Mouse (Mus musculus): ENCODE results near the gene Pcbp2. TPM values are rescaled to one million over a fixed set of nuclear protein-coding genes. Genes with fewer than 3 reads are reported as not detected.

Pcbp2 gene
- polyA plus RNA-seq, 1 experiment from 2014 or later, result 140 TPM

DNA sequence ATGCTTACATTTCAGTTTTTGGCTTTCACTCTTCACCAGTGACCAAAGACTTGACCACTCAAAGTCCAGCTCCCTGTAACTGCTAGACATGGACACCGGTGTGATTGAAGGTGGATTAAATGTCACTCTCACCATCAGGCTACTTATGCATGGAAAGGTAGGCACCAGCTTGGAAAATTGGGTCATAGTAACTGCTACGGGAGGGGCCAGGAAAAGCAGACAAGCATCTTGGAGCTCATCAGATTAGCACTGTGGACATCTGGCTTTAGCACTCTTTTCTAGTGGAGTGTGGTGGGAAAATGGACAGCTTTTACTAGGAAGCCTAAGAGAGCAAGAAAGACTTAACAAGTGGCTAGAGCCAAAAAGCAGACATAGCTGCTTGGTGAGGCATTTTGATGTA lies 2.9 kb downstream of the Pcbp2 start:
- H3K9ac ChIP-seq (ENCODE audit: low read length), result no peak overlapping the region
- 48% methylated on average over 2 of the region's 2 CpGs for WGBS
- no peak overlapping the region for H3K4me3 ChIP-seq (ENCODE audit: low read length)
- H3K4me1 ChIP-seq (ENCODE audit: control insufficient read depth, insufficient read depth, low read length), result peaks cover 10% of the 10 kb centered on the region
- no peaks in the 10 kb centered on the region for H3K27me3 ChIP-seq (ENCODE audit: control insufficient read depth, insufficient read depth, low read length)
- H3K27ac ChIP-seq (ENCODE audit: low read length), result no peak overlapping the region
- ATAC-seq (replicated peaks; ENCODE audit: extremely low read depth, insufficient read depth, low FRiP score), result no peak
- H3K36me3 ChIP-seq (ENCODE audit: control insufficient read depth, insufficient read depth), result peaks cover 38% of the 10 kb centered on the region
- no peak overlapping the region; the same call in 1 of the 2 replicates for H3K4me2 ChIP-seq (ENCODE audit: low read depth, low read length)
- H3K9me3 ChIP-seq (replicated peaks; ENCODE audit: control insufficient read depth, low read length), result no peaks in the 10 kb centered on the region

DNA sequence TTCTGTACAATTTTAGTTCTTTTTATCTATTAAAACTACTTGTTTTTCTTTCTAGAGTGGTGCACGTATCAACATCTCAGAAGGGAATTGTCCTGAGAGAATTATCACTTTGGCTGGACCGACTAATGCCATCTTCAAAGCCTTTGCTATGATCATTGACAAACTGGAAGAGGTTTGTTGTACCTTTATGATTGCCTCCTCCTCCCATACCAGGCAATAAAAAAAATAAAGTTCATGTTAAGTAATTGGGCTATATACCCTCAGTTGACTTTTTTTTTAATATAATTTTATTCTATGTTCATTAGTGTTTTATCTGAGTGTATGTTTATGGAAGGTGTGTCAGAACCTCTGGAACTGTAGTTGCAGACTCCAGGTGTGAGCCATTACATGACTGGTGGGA lies 4.2 kb downstream of the Pcbp2 start:
- H3K27ac ChIP-seq (ENCODE audit: low read length), result no peak overlapping the region
- no peaks in the 10 kb centered on the region for H3K27me3 ChIP-seq (ENCODE audit: control insufficient read depth, insufficient read depth, low read length)
- ATAC-seq (replicated peaks; ENCODE audit: extremely low read depth, insufficient read depth, low FRiP score), result no peak
- no peak overlapping the region for H3K4me2 ChIP-seq (ENCODE audit: low read depth, low read length)
- no peak overlapping the region for H3K9ac ChIP-seq (ENCODE audit: low read length)
- H3K4me1 ChIP-seq (ENCODE audit: control insufficient read depth, insufficient read depth, low read length), result peaks cover 10% of the 10 kb centered on the region
- no peak overlapping the region for H3K4me3 ChIP-seq (ENCODE audit: low read length)
- WGBS, result 91% methylated on average over 2 of the region's 2 CpGs
- no peaks in the 10 kb centered on the region for H3K9me3 ChIP-seq (replicated peaks; ENCODE audit: control insufficient read depth, low read length)
- H3K36me3 ChIP-seq (ENCODE audit: control insufficient read depth, insufficient read depth), result peaks cover 43% of the 10 kb centered on the region

DNA sequence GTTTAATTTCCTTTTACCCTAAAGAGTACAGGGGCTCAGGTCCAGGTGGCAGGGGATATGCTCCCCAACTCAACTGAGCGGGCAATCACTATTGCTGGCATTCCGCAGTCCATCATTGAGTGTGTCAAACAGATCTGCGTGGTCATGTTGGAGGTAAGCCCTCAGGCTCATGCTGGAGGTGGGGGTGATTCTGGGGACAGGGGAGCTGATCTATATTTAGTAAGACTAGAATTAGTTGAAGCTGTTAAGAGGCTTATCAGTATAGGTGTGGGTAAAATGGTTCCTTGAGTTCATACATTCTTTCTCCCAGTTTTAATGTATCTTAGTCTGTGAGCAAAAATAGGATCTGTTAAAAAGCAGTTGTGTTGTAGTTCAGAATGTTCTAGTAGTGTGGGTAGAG lies 12.8 kb downstream of the Pcbp2 start:
- Histone ChIP-seq H3K9ac (ENCODE audit: low read length) (no peak overlapping the region), H3K4me1 (ENCODE audit: control insufficient read depth, insufficient read depth, low read length) (peaks cover 11% of the 10 kb centered on the region), H3K27me3 (ENCODE audit: control insufficient read depth, insufficient read depth, low read length) (no peaks in the 10 kb centered on the region), H3K36me3 (ENCODE audit: control insufficient read depth, insufficient read depth) (peaks cover 56% of the 10 kb centered on the region), H3K27ac (ENCODE audit: low read length) (peak overlapping the region; percentile 63), H3K4me3 (ENCODE audit: low read length) (peak overlapping the region; percentile 14; the same call in 1 of the 2 replicates), H3K9me3 (replicated peaks; ENCODE audit: control insufficient read depth, low read length) (no peaks in the 10 kb centered on the region), H3K4me2 (ENCODE audit: low read depth, low read length) (peak overlapping the region; percentile 28; the same call in 1 of the 2 replicates)
- WGBS, result 64% methylated on average over 3 of the region's 3 CpGs
- peak; percentile 75 for ATAC-seq (replicated peaks; ENCODE audit: extremely low read depth, insufficient read depth, low FRiP score)

DNA sequence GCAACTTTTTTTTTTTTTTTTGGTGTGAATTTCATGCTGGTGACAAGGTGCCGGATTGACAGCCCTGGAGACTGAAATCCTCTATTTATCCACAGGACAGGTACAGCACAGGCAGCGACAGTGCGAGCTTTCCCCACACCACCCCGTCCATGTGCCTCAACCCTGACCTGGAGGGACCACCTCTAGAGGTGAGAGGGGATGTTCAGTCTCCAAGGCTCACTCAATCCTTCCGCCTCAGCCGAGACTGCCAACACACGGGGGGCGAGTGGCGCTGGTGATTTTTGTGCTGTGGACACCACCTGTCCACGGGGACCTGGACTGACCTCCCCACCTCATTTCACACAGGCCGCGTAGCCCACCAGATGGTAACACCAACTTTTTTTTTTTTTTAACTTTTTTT lies 15.5 kb downstream of the Pcbp2 start:
- no peaks in the 10 kb centered on the region for H3K9me3 ChIP-seq (replicated peaks; ENCODE audit: control insufficient read depth, low read length)
- WGBS, result 83% methylated on average over 12 of the region's 12 CpGs
- H3K9ac ChIP-seq (ENCODE audit: low read length), result no peak overlapping the region
- H3K27ac ChIP-seq (ENCODE audit: low read length), result no peak overlapping the region
- peaks cover 56% of the 10 kb centered on the region for H3K36me3 ChIP-seq (ENCODE audit: control insufficient read depth, insufficient read depth)
- no peaks in the 10 kb centered on the region for H3K27me3 ChIP-seq (ENCODE audit: control insufficient read depth, insufficient read depth, low read length)
- ATAC-seq (replicated peaks; ENCODE audit: extremely low read depth, insufficient read depth, low FRiP score), result no peak
- peaks cover 11% of the 10 kb centered on the region for H3K4me1 ChIP-seq (ENCODE audit: control insufficient read depth, insufficient read depth, low read length)
- no peak overlapping the region for H3K4me2 ChIP-seq (ENCODE audit: low read depth, low read length)
- H3K4me3 ChIP-seq (ENCODE audit: low read length), result no peak overlapping the region

DNA sequence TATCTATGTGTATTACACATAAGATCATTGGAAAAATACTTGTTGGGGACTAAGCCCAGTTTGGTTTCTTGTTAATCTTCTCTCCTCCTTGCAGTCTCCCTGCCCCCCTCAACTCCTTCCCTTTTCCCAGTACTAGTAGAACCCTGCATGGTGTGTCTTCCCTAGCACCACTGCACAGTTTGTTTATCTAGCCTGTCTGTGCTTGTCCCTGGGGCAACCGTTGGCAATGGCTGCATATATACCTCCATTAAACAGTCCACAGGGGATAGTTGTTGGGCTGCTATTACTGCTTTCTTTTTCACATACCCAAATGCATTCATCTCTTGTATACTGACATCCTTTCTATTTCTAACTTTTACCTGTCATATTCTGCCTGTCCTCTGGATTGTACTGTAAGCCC lies 17.3 kb downstream of the Pcbp2 start:
- no peak overlapping the region for H3K4me2 ChIP-seq (ENCODE audit: low read depth, low read length)
- H3K36me3 ChIP-seq (ENCODE audit: control insufficient read depth, insufficient read depth), result peaks cover 58% of the 10 kb centered on the region
- H3K27ac ChIP-seq (ENCODE audit: low read length), result no peak overlapping the region
- peaks cover 11% of the 10 kb centered on the region for H3K4me1 ChIP-seq (ENCODE audit: control insufficient read depth, insufficient read depth, low read length)
- no peak overlapping the region for H3K9ac ChIP-seq (ENCODE audit: low read length)
- ATAC-seq (replicated peaks; ENCODE audit: extremely low read depth, insufficient read depth, low FRiP score), result no peak
- H3K27me3 ChIP-seq (ENCODE audit: control insufficient read depth, insufficient read depth, low read length), result no peaks in the 10 kb centered on the region
- 61% methylated on average over 1 of the region's 1 CpGs for WGBS
- H3K4me3 ChIP-seq (ENCODE audit: low read length), result no peak overlapping the region
- no peaks in the 10 kb centered on the region for H3K9me3 ChIP-seq (replicated peaks; ENCODE audit: control insufficient read depth, low read length)

DNA sequence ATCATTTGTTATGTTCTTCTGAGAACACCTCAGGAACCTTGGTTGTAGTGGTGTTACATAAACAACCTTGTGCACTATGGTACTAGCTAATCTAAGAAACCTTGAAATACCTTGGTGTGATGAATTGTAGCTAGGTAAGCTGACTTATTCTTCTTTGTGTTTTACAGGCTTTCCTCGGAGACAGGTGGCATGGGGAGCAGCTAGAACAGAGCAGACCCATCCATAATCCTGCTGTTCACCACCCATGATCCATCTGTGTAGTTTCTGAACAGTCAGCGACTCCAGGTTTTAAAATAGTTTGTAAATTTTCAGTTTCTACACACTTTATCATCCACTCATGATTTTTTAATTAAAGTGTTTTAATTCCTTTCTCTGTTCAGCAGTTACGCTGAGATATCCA lies 28.0 kb downstream of the Pcbp2 start:
- Histone ChIP-seq H3K36me3 (ENCODE audit: control insufficient read depth, insufficient read depth) (peaks cover 70% of the 10 kb centered on the region), H3K4me1 (ENCODE audit: control insufficient read depth, insufficient read depth, low read length) (no peaks in the 10 kb centered on the region), H3K4me3 (ENCODE audit: low read length) (no peak overlapping the region), H3K9me3 (replicated peaks; ENCODE audit: control insufficient read depth, low read length) (no peaks in the 10 kb centered on the region), H3K27ac (ENCODE audit: low read length) (no peak overlapping the region), H3K4me2 (ENCODE audit: low read depth, low read length) (no peak overlapping the region), H3K27me3 (ENCODE audit: control insufficient read depth, insufficient read depth, low read length) (no peaks in the 10 kb centered on the region), H3K9ac (ENCODE audit: low read length) (no peak overlapping the region)
- no peak for ATAC-seq (replicated peaks; ENCODE audit: extremely low read depth, insufficient read depth, low FRiP score)
- 85% methylated on average over 3 of the region's 3 CpGs for WGBS

DNA sequence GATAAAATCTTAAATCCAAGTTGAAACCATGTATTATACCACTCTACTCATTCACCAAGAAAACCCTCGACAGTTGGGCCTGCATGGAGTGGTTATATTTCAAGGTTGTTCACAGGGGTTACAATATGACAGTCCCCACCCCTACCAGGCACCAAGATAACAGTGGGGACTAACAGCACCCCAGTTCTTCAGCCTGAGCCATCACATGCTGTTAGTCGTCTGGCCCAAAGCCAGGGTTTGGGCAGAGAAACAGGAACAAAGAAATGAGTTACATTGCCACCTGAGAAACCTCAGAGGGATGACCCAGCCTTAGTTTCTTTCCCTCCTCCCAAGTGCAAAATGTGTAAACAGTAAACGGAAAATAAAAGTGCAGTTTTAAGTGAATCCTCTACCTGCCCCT lies 29.0 kb downstream of the Pcbp2 start:
- Histone ChIP-seq H3K4me1 (ENCODE audit: control insufficient read depth, insufficient read depth, low read length) (no peaks in the 10 kb centered on the region), H3K4me2 (ENCODE audit: low read depth, low read length) (no peak overlapping the region), H3K9ac (ENCODE audit: low read length) (no peak overlapping the region), H3K27me3 (ENCODE audit: control insufficient read depth, insufficient read depth, low read length) (no peaks in the 10 kb centered on the region), H3K4me3 (ENCODE audit: low read length) (no peak overlapping the region), H3K9me3 (replicated peaks; ENCODE audit: control insufficient read depth, low read length) (no peaks in the 10 kb centered on the region), H3K27ac (ENCODE audit: low read length) (no peak overlapping the region), H3K36me3 (ENCODE audit: control insufficient read depth, insufficient read depth) (peaks cover 70% of the 10 kb centered on the region)
- no peak for ATAC-seq (replicated peaks; ENCODE audit: extremely low read depth, insufficient read depth, low FRiP score)
- 55% methylated on average over 3 of the region's 3 CpGs for WGBS

DNA sequence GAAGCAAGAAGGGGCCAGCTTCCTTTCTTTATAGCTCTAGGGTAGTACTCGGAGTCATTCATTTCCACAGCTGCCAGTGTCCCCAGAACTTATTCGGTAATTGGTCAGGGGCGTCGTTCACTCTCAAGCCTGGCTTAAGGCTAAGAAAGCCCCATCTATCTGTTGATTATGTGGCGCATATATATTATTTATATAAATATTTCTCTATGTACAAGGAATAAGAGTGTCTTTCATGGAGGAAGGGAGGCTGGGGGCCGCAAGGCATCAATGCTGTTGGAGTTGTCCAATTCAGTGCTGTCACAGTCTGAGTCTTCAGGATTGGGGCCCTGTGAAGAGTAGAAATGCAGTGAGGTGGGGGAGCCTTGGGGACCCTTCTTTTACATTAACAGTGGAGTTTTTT lies 29.5 kb downstream of the Pcbp2 start:
- H3K9ac ChIP-seq (ENCODE audit: low read length), result no peak overlapping the region
- no peak for ATAC-seq (replicated peaks; ENCODE audit: extremely low read depth, insufficient read depth, low FRiP score)
- no peak overlapping the region for H3K27ac ChIP-seq (ENCODE audit: low read length)
- no peak overlapping the region for H3K4me2 ChIP-seq (ENCODE audit: low read depth, low read length)
- H3K27me3 ChIP-seq (ENCODE audit: control insufficient read depth, insufficient read depth, low read length), result no peaks in the 10 kb centered on the region
- H3K4me1 ChIP-seq (ENCODE audit: control insufficient read depth, insufficient read depth, low read length), result no peaks in the 10 kb centered on the region
- no peak overlapping the region for H3K4me3 ChIP-seq (ENCODE audit: low read length)
- no peaks in the 10 kb centered on the region for H3K9me3 ChIP-seq (replicated peaks; ENCODE audit: control insufficient read depth, low read length)
- 86% methylated on average over 6 of the region's 6 CpGs for WGBS
- peaks cover 70% of the 10 kb centered on the region for H3K36me3 ChIP-seq (ENCODE audit: control insufficient read depth, insufficient read depth)

DNA sequence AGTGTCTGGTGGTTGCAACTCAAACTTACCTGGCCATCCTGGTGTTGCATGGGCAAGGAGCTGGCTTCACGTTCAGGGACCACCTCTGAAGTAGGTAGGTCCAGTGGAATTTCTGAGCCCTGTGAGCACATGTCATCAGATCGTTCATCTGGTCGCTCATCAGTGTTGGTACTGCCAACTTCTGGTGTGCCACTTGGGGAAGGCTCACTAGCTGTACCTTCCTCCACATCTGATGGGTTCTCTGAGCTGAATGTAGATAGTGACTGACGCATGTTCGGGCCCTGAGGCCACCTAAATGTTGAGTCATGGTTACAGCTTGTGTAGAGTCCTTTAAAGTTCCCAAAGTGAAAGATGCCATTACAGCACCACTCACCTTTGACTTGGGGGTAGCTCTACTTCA lies 30.1 kb downstream of the Pcbp2 start:
- no peak overlapping the region for H3K27ac ChIP-seq (ENCODE audit: low read length)
- H3K36me3 ChIP-seq (ENCODE audit: control insufficient read depth, insufficient read depth), result peaks cover 69% of the 10 kb centered on the region
- H3K4me2 ChIP-seq (ENCODE audit: low read depth, low read length), result no peak overlapping the region
- ATAC-seq (replicated peaks; ENCODE audit: extremely low read depth, insufficient read depth, low FRiP score), result no peak
- H3K9me3 ChIP-seq (replicated peaks; ENCODE audit: control insufficient read depth, low read length), result no peaks in the 10 kb centered on the region
- H3K9ac ChIP-seq (ENCODE audit: low read length), result no peak overlapping the region
- H3K4me3 ChIP-seq (ENCODE audit: low read length), result no peak overlapping the region
- 0 out of 2 replicates have a peak, but pooled peaks cover under 1% of the 10 kb centered on the region for H3K4me1 ChIP-seq (ENCODE audit: control insufficient read depth, insufficient read depth, low read length)
- 78% methylated on average over 5 of the region's 5 CpGs for WGBS
- no peaks in the 10 kb centered on the region for H3K27me3 ChIP-seq (ENCODE audit: control insufficient read depth, insufficient read depth, low read length)
